11 mouse cellular contexts compared by ENCODE assay signal in genomic region chr4:83273616-83274050, GRCm38 (mm10). TPM values are rescaled to one million over a fixed set of nuclear protein-coding genes. Genes with fewer than 3 reads are reported as not detected.
DNase-seq lines count a peak whose midpoint lies in the region; ATAC-seq lines count a peak whose summit lies in the region.
"Had no signal": no experiment of that assay in that cellular context is flagged by ENCODE, and none has a peak within 500 bp of the region (broad histone marks: within the 10 kb centered on the region; RNA-seq: fewer than 3 reads in every experiment).

No protein-coding gene starts in this region.

- DNase-seq in heart, adult 18-20 months: peak; percentile 26 to 66
- no peak for DNase-seq in heart, embryonic 10.5 days (ENCODE audit: low spot score)
- DNase-seq in brain, adult 2 months (ENCODE audit: low read depth, low spot score): peak; percentile 69
- peak; percentile 49 for DNase-seq in liver, embryonic 11.5 days (ENCODE audit: low spot score)
- peak; percentile 33 for DNase-seq in skeletal muscle tissue, adult 2 months (ENCODE audit: low read depth, low spot score)
- no peak for DNase-seq in adrenal gland, postnatal 10 days
- no peak for DNase-seq in cerebellum, postnatal 14 days
- no peak for DNase-seq in right cerebral cortex, postnatal 25 days
- DNase-seq: kidney, adult 9 months; lung, embryonic 14.5 days had no signal

- no peaks in the 10 kb centered on the region for H3K36me3 ChIP-seq in heart, embryonic 10.5 days
- H3K36me3 ChIP-seq in liver, embryonic 11.5 days (ENCODE audit: control insufficient read depth, insufficient read depth, low read length): no peaks in the 10 kb centered on the region
- H3K36me3 ChIP-seq: forebrain, embryonic 10.5 days had no signal

- ATAC-seq in liver, embryonic 11.5 days (replicated peaks; ENCODE audit: low FRiP score): peak; percentile 85

- H3K9me3 ChIP-seq in heart, embryonic 10.5 days: no peaks in the 10 kb centered on the region
- no peaks in the 10 kb centered on the region for H3K9me3 ChIP-seq in liver, embryonic 11.5 days (ENCODE audit: control insufficient read depth, low read length)
- H3K9me3 ChIP-seq: forebrain, embryonic 10.5 days had no signal

- no peaks in the 10 kb centered on the region for H3K27me3 ChIP-seq in heart, embryonic 10.5 days (ENCODE audit: insufficient read depth, poor library complexity, severe bottlenecking)
- H3K27me3 ChIP-seq in liver, embryonic 11.5 days (replicated peaks; ENCODE audit: control insufficient read depth, insufficient read depth, low read length): no peaks in the 10 kb centered on the region

- no peaks in the 10 kb centered on the region for H3K4me1 ChIP-seq in heart, embryonic 10.5 days
- H3K4me1 ChIP-seq in liver, embryonic 11.5 days (replicated peaks; ENCODE audit: control insufficient read depth, insufficient read depth, low read length): peaks cover 5% of the 10 kb centered on the region; the same call in 1 of the 2 replicates

- 68% methylated on average over 19 of the region's 19 CpGs for WGBS in heart, embryonic 10.5 days
- 47% methylated on average over 19 of the region's 19 CpGs for WGBS in liver, embryonic 11.5 days

- no peak overlapping the region for H3K27ac ChIP-seq in heart, embryonic 10.5 days
- H3K27ac ChIP-seq in liver, embryonic 11.5 days (ENCODE audit: low read depth, low read length): peak overlapping the region; percentile 84

- H3K9ac ChIP-seq in liver, embryonic 11.5 days (ENCODE audit: low read depth, low read length): peak overlapping the region; percentile 53
- H3K9ac ChIP-seq: lung, embryonic 14.5 days had no signal

- H3K4me2 ChIP-seq in liver, embryonic 11.5 days: peak overlapping the region; percentile 72
- H3K4me2 ChIP-seq: lung, embryonic 14.5 days had no signal

- no peak overlapping the region for H3K4me3 ChIP-seq in heart, embryonic 10.5 days
- H3K4me3 ChIP-seq in liver, embryonic 11.5 days (ENCODE audit: low read depth, low read length): peak overlapping the region; percentile 42
- H3K4me3 ChIP-seq: forebrain, embryonic 10.5 days had no signal

RNA-seq across cellular contexts. Expression of gene Ttc39b, which starts 50.4 kb away (rescaled TPM):
- total RNA-seq in heart, adult 18-20 months (2021): 10 to 100 TPM; 14.8 to 20.9 TPM
- polyA plus RNA-seq in heart, embryonic 10.5 days (2016; fragmentation: Nextera tagmentation; extraction: Ambion mirVana): 2.5 and 3.1 TPM in 2 replicates
- polyA plus RNA-seq in liver, embryonic 11.5 days (2014; fragmentation: Nextera tagmentation; extraction: Ambion mirVana): 5.1 and 5.6 TPM in 2 replicates
- total RNA-seq in adrenal gland, postnatal 10 days (2021): 10 to 100 TPM; 16.4 to 17.0 TPM

Comparison
In these comparisons a context has a peak if more than half of its experiments do, and no peak if none do; other contexts are left out.
1. DNase-seq: peak in heart, adult 18-20 months (2 of 2), brain, adult 2 months (single experiment), liver, embryonic 11.5 days (single experiment) and skeletal muscle tissue, adult 2 months (single experiment); none in heart, embryonic 10.5 days (single experiment), adrenal gland, postnatal 10 days (single experiment), cerebellum, postnatal 14 days (0 of 2) and right cerebral cortex, postnatal 25 days (single experiment).